Mouse (Mus musculus) neural tube, embryonic 13.5 days (tissue): ENCODE measurements around the gene A930004D18Rik. TPM values are rescaled to one million over a fixed set of nuclear protein-coding genes. Genes with fewer than 3 reads are reported as not detected.

Source experiments
- ATAC-seq: fragments of 200-750 bp; cut with Nextera tagmentation; 2 replicates; pipeline ENCODE4 v1.8.0; 2017; ENCODE audit warnings: low read depth, mild to moderate bottlenecking, moderate TSS enrichment, moderate library complexity
- H3K27ac ChIP-seq: fragments of 300-500 bp; sonication (generic); replicated peaks from 2 replicates; pipeline ENCODE4 v1.5.1; 2015; ENCODE audit warnings: moderate library complexity, mild to moderate bottlenecking, inconsistent platforms
- H3K27me3 ChIP-seq: fragments of 300-500 bp; sonication (generic); 2 replicates; pipeline ENCODE4 v1.6.1; 2015; ENCODE audit warnings: mild to moderate bottlenecking, inconsistent platforms
- H3K36me3 ChIP-seq: fragments of 300-500 bp; sonication (generic); 2 replicates; pipeline ENCODE4 v1.6.1; 2015; ENCODE audit warnings: mild to moderate bottlenecking, inconsistent platforms
- H3K4me1 ChIP-seq: fragments of 300-500 bp; sonication (generic); replicated peaks from 2 replicates; pipeline ENCODE4 v1.6.1; 2015; ENCODE audit warnings: inconsistent platforms
- H3K4me2 ChIP-seq: fragments of 300-500 bp; sonication (generic); 2 replicates; pipeline ENCODE4 v1.6.1; 2015; ENCODE audit warnings: inconsistent platforms, mild to moderate bottlenecking, moderate library complexity
- H3K4me3 ChIP-seq: fragments of 300-500 bp; sonication (generic); 2 replicates; pipeline ENCODE4 v1.5.1; 2015; ENCODE audit warnings: mild to moderate bottlenecking, inconsistent platforms
- H3K9ac ChIP-seq: fragments of 300-500 bp; sonication (generic); 2 replicates; pipeline ENCODE4 v1.6.1; 2015; ENCODE audit warnings: moderate library complexity, mild to moderate bottlenecking, inconsistent platforms
- H3K9me3 ChIP-seq: fragments of 300-500 bp; sonication (generic); 2 replicates; pipeline ENCODE4 v1.6.1; 2016; ENCODE audit warnings: inconsistent platforms
- WGBS: fragments of 180-500 bp; shearing (Covaris S2); methylation state at CpG from one replicate; pipeline ENCODE4 v1.1.7; 2015; 5-methylcytosine and 5-hydroxymethylcytosine counted together
- polyA plus RNA-seq: library from polyadenylated mRNA; unstranded; fragments of >200 nt; fragmentation: Nextera tagmentation; extraction: Ambion mirVana; gene quantifications from 2 replicates; pipeline ENCODE4 v1.2.1, GENCODE M21; 2015

Gene A930004D18Rik
- polyA plus RNA-seq, 1 experiment from 2014 or later: 12.3 TPM

- peak overlapping the region; percentile 93 for H3K9ac ChIP-seq
- no peak for ATAC-seq
- peaks cover 42% of the 10 kb centered on the region for H3K4me1 ChIP-seq
- peak overlapping the region; percentile 56 for H3K4me3 ChIP-seq
- WGBS: 9% methylated on average over 9 of the region's 9 CpGs
- H3K36me3 ChIP-seq: no peaks in the 10 kb centered on the region
- peak overlapping the region; percentile 94 for H3K4me2 ChIP-seq
- no peaks in the 10 kb centered on the region for H3K9me3 ChIP-seq
- H3K27me3 ChIP-seq: no peaks in the 10 kb centered on the region
- peak overlapping the region; percentile 100 for H3K27ac ChIP-seq
These were observed 20.7 kb upstream of the A930004D18Rik start for GRCm38 (mm10) chr2:18058146-18058708.

DNA sequence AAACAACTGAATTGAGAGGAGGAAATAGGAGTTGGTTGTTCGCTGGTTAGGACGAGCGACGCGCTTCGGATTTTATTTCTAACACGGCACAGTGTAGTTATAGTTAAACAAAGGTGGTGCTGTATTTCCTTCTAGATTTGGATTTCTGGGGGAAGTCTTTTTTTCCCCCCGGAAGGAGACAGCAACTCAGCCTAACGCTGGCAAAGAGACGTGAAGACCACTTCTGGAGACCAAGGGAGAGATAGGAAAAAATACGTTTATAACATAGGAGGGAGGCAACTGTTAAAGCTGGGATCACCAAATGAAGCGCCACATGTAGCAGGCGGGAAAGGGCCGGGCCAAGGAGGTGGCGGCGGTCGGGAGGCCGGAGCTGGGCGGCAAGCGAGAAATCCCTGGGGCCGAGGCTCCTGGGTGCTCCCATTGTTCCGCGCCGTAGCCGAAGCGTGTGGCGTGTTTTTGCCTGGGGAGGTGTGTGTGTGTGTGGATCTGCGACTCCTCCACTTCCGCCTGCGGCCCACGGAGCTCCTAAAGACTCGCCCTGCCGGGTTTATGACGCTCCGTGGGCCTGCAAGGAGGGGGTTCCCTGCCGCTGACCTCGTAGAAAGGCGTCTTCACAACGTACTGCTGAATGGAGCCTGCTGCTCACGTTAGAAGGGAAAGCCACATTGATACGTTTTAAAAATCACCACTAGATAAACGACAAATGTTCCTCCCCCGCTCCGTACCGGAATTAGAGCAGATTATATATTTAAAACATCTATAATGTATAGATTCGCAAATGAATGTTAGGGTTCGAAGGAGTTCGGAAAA, 20.0 kb upstream of the A930004D18Rik start:
- under 1% methylated on average over 48 of the region's 48 CpGs for WGBS
- Histone ChIP-seq H3K9ac (peak overlapping the region; percentile 93), H3K4me2 (peak overlapping the region; percentile 94), H3K36me3 (no peaks in the 10 kb centered on the region), H3K27me3 (no peaks in the 10 kb centered on the region), H3K4me1 (peaks cover 46% of the 10 kb centered on the region), H3K9me3 (no peaks in the 10 kb centered on the region), H3K27ac (peak overlapping the region; percentile 100), H3K4me3 (peak overlapping the region; percentile 56)
- peak; percentile 1; the same call in 1 of the 2 replicates for ATAC-seq

DNA sequence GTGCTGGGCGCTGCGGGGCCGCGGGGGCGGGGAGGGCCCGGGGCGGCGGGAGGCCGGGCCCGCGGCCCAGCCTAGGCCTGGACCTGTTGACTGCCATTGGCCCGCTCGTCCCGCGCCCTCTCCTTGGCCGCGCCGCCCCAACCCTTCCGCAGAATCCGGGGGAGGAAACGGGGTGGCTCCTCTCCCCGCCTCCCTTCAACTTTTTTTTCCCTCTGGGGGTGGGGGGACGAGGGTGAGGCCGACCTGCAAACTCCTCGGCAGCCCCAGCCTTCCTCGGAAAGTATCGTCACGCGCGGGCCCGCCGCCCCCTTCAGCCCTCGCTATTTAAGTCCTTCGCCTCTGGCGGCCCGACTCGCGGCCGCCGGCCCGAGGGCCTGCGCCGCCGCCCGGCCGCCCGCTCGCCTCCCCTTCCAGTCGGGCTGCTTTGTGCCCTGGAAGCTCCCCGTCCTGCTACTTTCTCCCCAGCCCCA, 19.3 kb upstream of the A930004D18Rik start:
- peak overlapping the region; percentile 56 for H3K4me3 ChIP-seq
- H3K4me1 ChIP-seq: peaks cover 54% of the 10 kb centered on the region
- peak overlapping the region; percentile 100 for H3K27ac ChIP-seq
- no peaks in the 10 kb centered on the region for H3K27me3 ChIP-seq
- no peaks in the 10 kb centered on the region for H3K9me3 ChIP-seq
- peak; percentile 94 for ATAC-seq
- H3K36me3 ChIP-seq: no peaks in the 10 kb centered on the region
- peak overlapping the region; percentile 93 for H3K9ac ChIP-seq
- WGBS: 0% methylated on average over 30 of the region's 50 CpGs
- peak overlapping the region; percentile 94 for H3K4me2 ChIP-seq

- H3K27ac ChIP-seq: peak overlapping the region; percentile 100
- H3K4me1 ChIP-seq: peaks cover 60% of the 10 kb centered on the region
- H3K4me2 ChIP-seq: peak overlapping the region; percentile 94
- ATAC-seq: peak; percentile 94
- H3K36me3 ChIP-seq: no peaks in the 10 kb centered on the region
- no peaks in the 10 kb centered on the region for H3K9me3 ChIP-seq
- under 1% methylated on average over 33 of the region's 66 CpGs for WGBS
- H3K4me3 ChIP-seq: peak overlapping the region; percentile 56
- peak overlapping the region; percentile 93 for H3K9ac ChIP-seq
- H3K27me3 ChIP-seq: no peaks in the 10 kb centered on the region
These were observed 18.6 kb upstream of the A930004D18Rik start for GRCm38 (mm10) chr2:18055929-18056785.

GRCm38 (mm10) chr2:18055016-18055928, 17.7 kb upstream of the A930004D18Rik start, which contains the start of gene Mllt10:
TSS of gene Mllt10 (plus strand) at chr2:18055237.
- WGBS: 2% methylated on average over 20 of the region's 20 CpGs

GRCm38 (mm10) chr2:18053951-18054530, 16.5 kb upstream of the A930004D18Rik start:
- Histone ChIP-seq H3K4me2 (peak overlapping the region; percentile 94), H3K27ac (peak overlapping the region; percentile 100), H3K4me3 (no peak overlapping the region), H3K9me3 (no peaks in the 10 kb centered on the region), H3K4me1 (peaks cover 77% of the 10 kb centered on the region), H3K36me3 (no peaks in the 10 kb centered on the region), H3K27me3 (no peaks in the 10 kb centered on the region), H3K9ac (peak overlapping the region; percentile 45; the same call in 1 of the 2 replicates)
- no peak for ATAC-seq
- 23% methylated on average over 2 of the region's 2 CpGs for WGBS

More at GRCm38 (mm10) chr2:18055016-18055928, 17.7 kb upstream of the A930004D18Rik start, which contains the start of gene Mllt10:
- H3K4me1 ChIP-seq: peaks cover 69% of the 10 kb centered on the region
- H3K9me3 ChIP-seq: no peaks in the 10 kb centered on the region
- peak within 1 kb of the TSS; percentile 93 for H3K9ac ChIP-seq
- no peaks in the 10 kb centered on the region for H3K36me3 ChIP-seq
- H3K4me3 ChIP-seq: peak within 1 kb of the TSS; percentile 56
- ATAC-seq: no peak
- no peaks in the 10 kb centered on the region for H3K27me3 ChIP-seq
- peak within 1 kb of the TSS; percentile 94 for H3K4me2 ChIP-seq
- peak within 1 kb of the TSS; percentile 100 for H3K27ac ChIP-seq

GRCm38 (mm10) chr2:18053243-18053950, 15.9 kb upstream of the A930004D18Rik start:
- Histone ChIP-seq H3K36me3 (no peaks in the 10 kb centered on the region), H3K27ac (peak overlapping the region; percentile 73), H3K9me3 (no peaks in the 10 kb centered on the region), H3K4me1 (peaks cover 71% of the 10 kb centered on the region), H3K4me3 (no peak overlapping the region), H3K27me3 (no peaks in the 10 kb centered on the region), H3K9ac (peak overlapping the region; percentile 45; the same call in 1 of the 2 replicates), H3K4me2 (no peak overlapping the region; the same call in 1 of the 2 replicates)
- 22% methylated on average over 1 of the region's 1 CpGs for whole genome bisulfite sequencing
- ATAC-seq: no peak

- H3K4me3 ChIP-seq: no peak overlapping the region
- no peak for ATAC-seq
- no peaks in the 10 kb centered on the region for H3K36me3 ChIP-seq
- 16% methylated on average over 3 of the region's 3 CpGs for WGBS
- H3K4me1 ChIP-seq: peaks cover 66% of the 10 kb centered on the region
- H3K4me2 ChIP-seq: peak overlapping the region; percentile 11
- H3K27me3 ChIP-seq: no peaks in the 10 kb centered on the region
- H3K9me3 ChIP-seq: no peaks in the 10 kb centered on the region
- no peak overlapping the region for H3K27ac ChIP-seq
- no peak overlapping the region for H3K9ac ChIP-seq
These were observed 15.0 kb upstream of the A930004D18Rik start for GRCm38 (mm10) chr2:18052581-18052980.

DNA sequence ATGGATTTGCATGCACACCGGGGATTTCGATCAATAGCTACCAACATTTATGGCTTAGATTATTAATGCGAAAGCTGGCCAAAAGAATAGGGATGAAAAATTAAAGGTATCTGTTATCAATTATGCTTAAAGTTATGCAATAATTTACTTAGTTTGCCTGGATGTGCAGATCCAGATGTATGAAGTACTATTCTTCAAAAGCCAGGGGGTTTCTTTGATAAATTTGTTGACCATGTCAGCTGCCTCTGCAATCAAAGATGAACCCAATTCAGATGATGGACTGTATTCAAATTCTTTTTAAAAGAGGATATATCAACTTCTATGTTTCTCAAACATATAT, 14.3 kb upstream of the A930004D18Rik start:
- WGBS: 29% methylated on average over 3 of the region's 3 CpGs
- peaks cover 66% of the 10 kb centered on the region for H3K4me1 ChIP-seq
- H3K36me3 ChIP-seq: no peaks in the 10 kb centered on the region
- H3K9ac ChIP-seq: peak overlapping the region; percentile 100
- 0 out of 2 replicates have a peak overlapping the region, but pooled peaks have one; percentile 8 for H3K4me3 ChIP-seq
- H3K27me3 ChIP-seq: no peaks in the 10 kb centered on the region
- peak overlapping the region; percentile 81 for H3K4me2 ChIP-seq
- H3K9me3 ChIP-seq: no peaks in the 10 kb centered on the region
- peak overlapping the region; percentile 100 for H3K27ac ChIP-seq
- no peak for ATAC-seq
